Mouse (Mus musculus) liver, embryonic 13.5 days (tissue): Measurements from ENCODE around the gene Pitpnc1. TPM values are rescaled to one million over a fixed set of nuclear protein-coding genes. Genes with fewer than 3 reads are reported as not detected.
A peak's percentile ranks its signal among the peaks of the same experiment; 100 is the strongest.

ENCODE experiments used
- ATAC-seq: fragments of 200-750 bp; cut with Nextera tagmentation; 2 replicates; pipeline ENCODE4 v1.8.0; 2017; ENCODE audit warnings: low read depth, mild to moderate bottlenecking, moderate number of reproducible peaks, moderate library complexity
- DNase-seq: peaks from one replicate; pipeline ENCODE4 v3.0.0; 2022
- H3K27ac ChIP-seq: fragments of 300-500 bp; sonication (generic); 2 replicates; pipeline ENCODE4 v1.5.1; 2015; ENCODE audit warnings: moderate library complexity, mild to moderate bottlenecking, inconsistent platforms
- H3K27me3 ChIP-seq: fragments of 300-500 bp; sonication (generic); 2 replicates; pipeline ENCODE4 v1.6.1; 2015; ENCODE audit warnings: mild to moderate bottlenecking, inconsistent platforms
- H3K36me3 ChIP-seq: fragments of 300-500 bp; sonication (generic); 2 replicates; pipeline ENCODE4 v1.6.1; 2015; ENCODE audit warnings: mild to moderate bottlenecking, inconsistent platforms
- H3K4me1 ChIP-seq: fragments of 300-500 bp; sonication (generic); replicated peaks from 2 replicates; pipeline ENCODE4 v1.6.1; 2015; ENCODE audit warnings: inconsistent platforms
- H3K4me2 ChIP-seq: fragments of 300-500 bp; sonication (generic); 2 replicates; pipeline ENCODE4 v1.6.1; 2015; ENCODE audit warnings: inconsistent platforms, mild to moderate bottlenecking, moderate library complexity
- H3K4me3 ChIP-seq: fragments of 300-500 bp; sonication (generic); replicated peaks from 2 replicates; pipeline ENCODE4 v1.5.1; 2015; ENCODE audit warnings: mild to moderate bottlenecking, inconsistent platforms
- H3K9ac ChIP-seq: fragments of 300-500 bp; sonication (generic); 2 replicates; pipeline ENCODE4 v1.6.1; 2015; ENCODE audit warnings: mild to moderate bottlenecking, inconsistent platforms
- H3K9me3 ChIP-seq: fragments of 300-500 bp; sonication (generic); replicated peaks from 2 replicates; pipeline ENCODE4 v1.6.1; 2016; ENCODE audit warnings: inconsistent platforms
- WGBS: fragments of 180-500 bp; shearing (Covaris S2); methylation state at CpG from one replicate; pipeline ENCODE4 v1.1.7; 2015; ENCODE audit not compliant: insufficient replicate concordance; 5-methylcytosine and 5-hydroxymethylcytosine counted together
- polyA plus RNA-seq: library from polyadenylated mRNA; unstranded; fragments of >200 nt; fragmentation: Nextera tagmentation; extraction: Ambion mirVana; gene quantifications from 2 replicates; pipeline ENCODE4 v1.2.1, GENCODE M21; 2015

Pitpnc1 gene
- polyA plus RNA-seq, 1 experiment from 2014 or later = 7.4 TPM

- ATAC-seq (no peak), DNase-seq (no peak)
- Histone ChIP-seq H3K9ac (no peak overlapping the region), H3K4me3 (no peak overlapping the region), H3K27me3 (no peaks in the 10 kb centered on the region), H3K4me2 (peak overlapping the region; percentile 13; the same call in 1 of the 2 replicates), H3K36me3 (no peaks in the 10 kb centered on the region), H3K27ac (peak overlapping the region; percentile 57), H3K9me3 (no peaks in the 10 kb centered on the region), H3K4me1 (peaks cover 94% of the 10 kb centered on the region)
- WGBS = 48% methylated on average over 11 of the region's 11 CpGs
These were observed 55.3 kb downstream of the Pitpnc1 start for GRCm38 (mm10) chr11:107414996-107415747.

- WGBS = 15% methylated on average over 14 of the region's 14 CpGs
- DNase-seq (peak; percentile 28), ATAC-seq (no peak)
- H3K27me3 ChIP-seq = no peaks in the 10 kb centered on the region
- H3K9me3 ChIP-seq = no peaks in the 10 kb centered on the region
- H3K9ac ChIP-seq = peak overlapping the region; percentile 67
- H3K4me3 ChIP-seq = peak overlapping the region; percentile 41
- no peaks in the 10 kb centered on the region for H3K36me3 ChIP-seq
- H3K4me2 ChIP-seq = peak overlapping the region; percentile 71
- peaks cover 99% of the 10 kb centered on the region for H3K4me1 ChIP-seq
- peak overlapping the region; percentile 67 for H3K27ac ChIP-seq
These were observed 57.2 kb downstream of the Pitpnc1 start for GRCm38 (mm10) chr11:107413251-107413655.

GRCm38 (mm10) chr11:107412128-107412527 lies 58.4 kb downstream of the Pitpnc1 start:
- WGBS = 19% methylated on average over 4 of the region's 4 CpGs
- H3K4me1 ChIP-seq = peaks cover 100% of the 10 kb centered on the region

GRCm38 (mm10) chr11:107411576-107411975 lies 58.9 kb downstream of the Pitpnc1 start:
- 59% methylated on average over 9 of the region's 9 CpGs for WGBS
- H3K27ac ChIP-seq = peak overlapping the region; percentile 87
- H3K4me2 ChIP-seq = peak overlapping the region; percentile 71; the same call in 1 of the 2 replicates
- DNase-seq (no peak), ATAC-seq (no peak)
- H3K4me3 ChIP-seq = no peak overlapping the region
- H3K9ac ChIP-seq = peak overlapping the region; percentile 36; the same call in 1 of the 2 replicates
- no peaks in the 10 kb centered on the region for H3K9me3 ChIP-seq
- no peaks in the 10 kb centered on the region for H3K36me3 ChIP-seq
- peaks cover 100% of the 10 kb centered on the region for H3K4me1 ChIP-seq
- H3K27me3 ChIP-seq = no peaks in the 10 kb centered on the region

More at GRCm38 (mm10) chr11:107412128-107412527, 58.4 kb downstream of the Pitpnc1 start:
- H3K36me3 ChIP-seq = no peaks in the 10 kb centered on the region
- ATAC-seq (no peak), DNase-seq (no peak)
- H3K4me2 ChIP-seq = peak overlapping the region; percentile 71
- peak overlapping the region; percentile 87 for H3K27ac ChIP-seq
- no peaks in the 10 kb centered on the region for H3K9me3 ChIP-seq
- no peak overlapping the region; the same call in 1 of the 2 replicates for H3K9ac ChIP-seq
- H3K27me3 ChIP-seq = no peaks in the 10 kb centered on the region
- no peak overlapping the region for H3K4me3 ChIP-seq

- peak overlapping the region; percentile 71 for H3K4me2 ChIP-seq
- DNase-seq (no peak), ATAC-seq (no peak)
- no peak overlapping the region for H3K4me3 ChIP-seq
- peak overlapping the region; percentile 36 for H3K9ac ChIP-seq
- H3K4me1 ChIP-seq = peaks cover 97% of the 10 kb centered on the region
- no peaks in the 10 kb centered on the region for H3K36me3 ChIP-seq
- H3K27ac ChIP-seq = peak overlapping the region; percentile 87
- no peaks in the 10 kb centered on the region for H3K27me3 ChIP-seq
- no peaks in the 10 kb centered on the region for H3K9me3 ChIP-seq
- 62% methylated on average over 7 of the region's 7 CpGs for WGBS
These were observed 59.7 kb downstream of the Pitpnc1 start for GRCm38 (mm10) chr11:107410804-107411203.

- no peak overlapping the region for H3K4me3 ChIP-seq
- H3K9me3 ChIP-seq = no peaks in the 10 kb centered on the region
- H3K36me3 ChIP-seq = no peaks in the 10 kb centered on the region
- ATAC-seq (peak; percentile 60), DNase-seq (no peak)
- H3K4me1 ChIP-seq = peaks cover 95% of the 10 kb centered on the region
- no peaks in the 10 kb centered on the region for H3K27me3 ChIP-seq
- peak overlapping the region; percentile 87 for H3K27ac ChIP-seq
- 20% methylated on average over 5 of the region's 5 CpGs for WGBS
- peak overlapping the region; percentile 34; the same call in 1 of the 2 replicates for H3K9ac ChIP-seq
- peak overlapping the region; percentile 71 for H3K4me2 ChIP-seq
These were observed 60.3 kb downstream of the Pitpnc1 start for GRCm38 (mm10) chr11:107410090-107410732.

GRCm38 (mm10) chr11:107408886-107409285 lies 61.6 kb downstream of the Pitpnc1 start:
- Histone ChIP-seq H3K4me3 (no peak overlapping the region), H3K27ac (peak overlapping the region; percentile 87), H3K36me3 (no peaks in the 10 kb centered on the region), H3K4me1 (peaks cover 91% of the 10 kb centered on the region), H3K9ac (peak overlapping the region; percentile 49; the same call in 1 of the 2 replicates), H3K27me3 (no peaks in the 10 kb centered on the region), H3K9me3 (no peaks in the 10 kb centered on the region), H3K4me2 (peak overlapping the region; percentile 55)
- DNase-seq (no peak), ATAC-seq (no peak)
- 79% methylated on average over 7 of the region's 7 CpGs for WGBS

GRCm38 (mm10) chr11:107407698-107408097 lies 62.8 kb downstream of the Pitpnc1 start:
- no peaks in the 10 kb centered on the region for H3K36me3 ChIP-seq
- 0 out of 2 replicates have a peak overlapping the region, but pooled peaks have one; percentile 2 for H3K4me3 ChIP-seq
- peak overlapping the region; percentile 87 for H3K27ac ChIP-seq
- H3K4me2 ChIP-seq = peak overlapping the region; percentile 55
- DNase-seq (peak; percentile 22), ATAC-seq (peak; percentile 71)
- peak overlapping the region; percentile 49 for H3K9ac ChIP-seq
- no peaks in the 10 kb centered on the region for H3K27me3 ChIP-seq
- H3K9me3 ChIP-seq = no peaks in the 10 kb centered on the region
- H3K4me1 ChIP-seq = peaks cover 91% of the 10 kb centered on the region
- 15% methylated on average over 9 of the region's 9 CpGs for WGBS

- 92% methylated on average over 11 of the region's 11 CpGs for WGBS
These were observed 64.7 kb downstream of the Pitpnc1 start for GRCm38 (mm10) chr11:107405606-107406333.

GRCm38 (mm10) chr11:107403309-107403708 lies 67.2 kb downstream of the Pitpnc1 start:
- peaks cover 79% of the 10 kb centered on the region for H3K4me1 ChIP-seq

More at GRCm38 (mm10) chr11:107405606-107406333, 64.7 kb downstream of the Pitpnc1 start:
- no peak overlapping the region for H3K4me2 ChIP-seq
- DNase-seq = no peak
- H3K27ac ChIP-seq = no peak overlapping the region
- H3K9me3 ChIP-seq = no peaks in the 10 kb centered on the region
- H3K4me3 ChIP-seq = no peak overlapping the region
- no peak overlapping the region for H3K9ac ChIP-seq
- H3K27me3 ChIP-seq = no peaks in the 10 kb centered on the region
- H3K4me1 ChIP-seq = peaks cover 79% of the 10 kb centered on the region
- ATAC-seq = no peak
- H3K36me3 ChIP-seq = no peaks in the 10 kb centered on the region

More at GRCm38 (mm10) chr11:107403309-107403708, 67.2 kb downstream of the Pitpnc1 start:
- no peak overlapping the region for H3K4me2 ChIP-seq
- H3K27me3 ChIP-seq = no peaks in the 10 kb centered on the region
- no peaks in the 10 kb centered on the region for H3K9me3 ChIP-seq
- no peaks in the 10 kb centered on the region for H3K36me3 ChIP-seq
- no peak overlapping the region for H3K27ac ChIP-seq
- DNase-seq (no peak), ATAC-seq (no peak)
- H3K9ac ChIP-seq = no peak overlapping the region
- no peak overlapping the region for H3K4me3 ChIP-seq
- 65% methylated on average over 10 of the region's 10 CpGs for WGBS
